Mouse (Mus musculus) kidney, postnatal 0 days (tissue): Measurements from ENCODE around the gene Spag6. TPM values are rescaled to one million over a fixed set of nuclear protein-coding genes. Genes with fewer than 3 reads are reported as not detected.

Experiments used
- ATAC-seq: fragments of 200-750 bp; cut with Nextera tagmentation; replicated peaks from 2 replicates; pipeline ENCODE4 v1.8.0; 2017; ENCODE audit warnings: low read depth, moderate number of reproducible peaks, moderate TSS enrichment, moderate library complexity; ENCODE audit not compliant: low FRiP score
- DNase-seq: peaks from one replicate; pipeline ENCODE4 v3.0.0-alpha.2; 2016; ENCODE audit warnings: low spot score
- H3K27ac ChIP-seq: fragments of 300-500 bp; sonication (generic); 2 replicates; pipeline ENCODE4 v1.5.1; 2014; ENCODE audit warnings: mild to moderate bottlenecking
- H3K27me3 ChIP-seq: fragments of 300-500 bp; sonication (generic); 2 replicates; pipeline ENCODE4 v1.6.1; 2014; ENCODE audit warnings: low read length, mixed read lengths; ENCODE audit not compliant: insufficient read depth
- H3K36me3 ChIP-seq: fragments of 300-500 bp; sonication (generic); 2 replicates; pipeline ENCODE4 v1.6.1; 2014; ENCODE audit warnings: low read length, mixed read lengths; ENCODE audit not compliant: insufficient read depth
- H3K4me1 ChIP-seq: fragments of 300-500 bp; sonication (generic); replicated peaks from 2 replicates; pipeline ENCODE4 v1.6.1; 2014; ENCODE audit warnings: antibody characterized with exemption, low read length, mixed read lengths; ENCODE audit not compliant: insufficient read depth
- H3K4me2 ChIP-seq: fragments of 300-500 bp; sonication (generic); 2 replicates; pipeline ENCODE4 v1.6.1; 2014; ENCODE audit warnings: mild to moderate bottlenecking, low read length, moderate library complexity, mixed read lengths
- H3K4me3 ChIP-seq: fragments of 300-500 bp; sonication (generic); replicated peaks from 2 replicates; pipeline ENCODE4 v1.5.1; 2014; ENCODE audit warnings: low read depth, low read length
- H3K9ac ChIP-seq: fragments of 300-500 bp; sonication (generic); 2 replicates; pipeline ENCODE4 v1.6.1; 2014; ENCODE audit warnings: low read depth, low read length
- H3K9me3 ChIP-seq: fragments of 300-500 bp; sonication (generic); replicated peaks from 2 replicates; pipeline ENCODE4 v1.6.1; 2016; ENCODE audit warnings: low read length, inconsistent platforms, mixed read lengths
- CTCF ChIP-seq: IDR thresholded peaks from 2 replicates; pipeline ENCODE4 v1.5.1; 2016; ENCODE audit warnings: antibody characterized with exemption, low read depth, mild to moderate bottlenecking, moderate library complexity
- WGBS: fragments of 180-500 bp; shearing (Covaris S2); extraction: QIAGEN DNeasy Blood & Tissue Kit; methylation state at CpG from one replicate; pipeline ENCODE4 v1.1.7; 2014; 5-methylcytosine and 5-hydroxymethylcytosine counted together
- polyA plus RNA-seq: library from polyadenylated mRNA; unstranded; fragments of >200 nt; fragmentation: Nextera tagmentation; extraction: Ambion mirVana; gene quantifications from 2 replicates; pipeline ENCODE4 v1.2.1, GENCODE M21; 2015

Gene Spag6
- polyA plus RNA-seq, 1 experiment from 2014 or later: 0.18 TPM

- no peak for ATAC-seq
- WGBS: 49% methylated on average over 5 of the region's 5 CpGs
Measured at GRCm38 (mm10) chr2:18734394-18735127, 40.7 kb downstream of the Spag6 start.

GRCm38 (mm10) chr2:18737040-18737439 lies 43.2 kb downstream of the Spag6 start:
- H3K4me1 ChIP-seq: no peaks in the 10 kb centered on the region
- DNase-seq (no peak), ATAC-seq (no peak)
- TF ChIP-seq CTCF: no peak
- no peaks in the 10 kb centered on the region for H3K27me3 ChIP-seq
- H3K4me3 ChIP-seq: no peak overlapping the region
- H3K27ac ChIP-seq: no peak overlapping the region
- 43% methylated on average over 8 of the region's 8 CpGs for WGBS
- no peaks in the 10 kb centered on the region for H3K9me3 ChIP-seq
- H3K36me3 ChIP-seq: no peaks in the 10 kb centered on the region
- H3K9ac ChIP-seq: no peak overlapping the region
- H3K4me2 ChIP-seq: no peak overlapping the region

More at GRCm38 (mm10) chr2:18734394-18735127, 40.7 kb downstream of the Spag6 start:
- H3K9ac ChIP-seq: no peak overlapping the region
- no peaks in the 10 kb centered on the region for H3K27me3 ChIP-seq
- no peak for TF ChIP-seq CTCF
- no peak overlapping the region for H3K27ac ChIP-seq
- no peak overlapping the region for H3K4me3 ChIP-seq
- no peaks in the 10 kb centered on the region for H3K9me3 ChIP-seq
- no peaks in the 10 kb centered on the region for H3K36me3 ChIP-seq
- no peaks in the 10 kb centered on the region for H3K4me1 ChIP-seq
- H3K4me2 ChIP-seq: no peak overlapping the region
- no peak for DNase-seq

- ATAC-seq (no peak), DNase-seq (no peak)
- Histone ChIP-seq H3K27ac (no peak overlapping the region), H3K36me3 (no peaks in the 10 kb centered on the region), H3K4me1 (no peaks in the 10 kb centered on the region), H3K27me3 (no peaks in the 10 kb centered on the region), H3K9me3 (no peaks in the 10 kb centered on the region), H3K4me3 (no peak overlapping the region), H3K4me2 (no peak overlapping the region), H3K9ac (no peak overlapping the region)
- no peak for TF ChIP-seq CTCF
- WGBS: 43% methylated on average over 2 of the region's 2 CpGs
Measured at GRCm38 (mm10) chr2:18739216-18739615, 45.4 kb downstream of the Spag6 start.

GRCm38 (mm10) chr2:18756144-18756543 lies 62.3 kb downstream of the Spag6 start:
- peak; percentile 46; the same call in 1 of the 2 replicates for TF ChIP-seq CTCF
- Histone ChIP-seq H3K4me2 (no peak overlapping the region), H3K4me1 (no peaks in the 10 kb centered on the region), H3K27me3 (no peaks in the 10 kb centered on the region), H3K4me3 (no peak overlapping the region), H3K27ac (no peak overlapping the region), H3K9me3 (no peaks in the 10 kb centered on the region), H3K9ac (no peak overlapping the region), H3K36me3 (no peaks in the 10 kb centered on the region)
- DNase-seq (peak; percentile 67), ATAC-seq (no peak)
- 32% methylated on average over 2 of the region's 2 CpGs for WGBS

GRCm38 (mm10) chr2:18764846-18765245 lies 71.0 kb downstream of the Spag6 start:
- H3K27ac ChIP-seq: no peak overlapping the region
- DNase-seq (no peak), ATAC-seq (no peak)
- H3K36me3 ChIP-seq: no peaks in the 10 kb centered on the region
- TF ChIP-seq CTCF: no peak
- no peaks in the 10 kb centered on the region for H3K4me1 ChIP-seq
- no peak overlapping the region for H3K4me2 ChIP-seq
- WGBS: 71% methylated on average over 2 of the region's 2 CpGs
- no peak overlapping the region for H3K4me3 ChIP-seq
- H3K9me3 ChIP-seq: no peaks in the 10 kb centered on the region
- H3K27me3 ChIP-seq: no peaks in the 10 kb centered on the region
- H3K9ac ChIP-seq: no peak overlapping the region

GRCm38 (mm10) chr2:18765481-18766249 lies 71.8 kb downstream of the Spag6 start:
- Histone ChIP-seq H3K9ac (peak overlapping the region; percentile 97; the same call in 1 of the 2 replicates), H3K36me3 (no peaks in the 10 kb centered on the region), H3K4me1 (no peaks in the 10 kb centered on the region), H3K9me3 (no peaks in the 10 kb centered on the region), H3K27ac (peak overlapping the region; percentile 99), H3K27me3 (no peaks in the 10 kb centered on the region), H3K4me3 (peak overlapping the region; percentile 84; the same call in 1 of the 2 replicates), H3K4me2 (peak overlapping the region; percentile 60)
- ATAC-seq (no peak), DNase-seq (peak; percentile 57)
- WGBS: 43% methylated on average over 12 of the region's 12 CpGs
- no peak for TF ChIP-seq CTCF
